Mouse (Mus musculus): ENCODE measurements at regions not wholly inside any gene's neighbourhood (a gene's known extent, or its start where the extent isn't known, plus 50 kb on each side); places are given as distances from the start of the nearest gene placed in this dataset.

DNA sequence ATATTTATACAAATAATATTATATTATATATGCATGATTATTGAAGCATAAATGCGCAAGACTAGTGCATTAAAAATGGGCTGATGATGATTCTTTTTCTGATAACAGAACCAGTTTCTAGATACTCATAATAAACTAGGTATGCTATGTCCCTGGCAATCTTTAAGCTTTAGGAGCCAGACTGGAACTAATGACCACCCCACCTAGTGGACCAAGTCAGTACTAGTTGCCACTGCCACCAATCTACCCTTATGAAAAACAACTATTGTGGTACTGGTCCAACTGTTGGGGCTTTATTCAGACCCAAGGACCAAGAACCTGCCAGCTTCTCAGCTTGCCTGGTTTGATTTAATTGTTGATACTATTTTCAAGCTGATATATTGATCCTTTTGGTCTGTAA, 722.8 kb downstream of the Dach1 start:
- TF ChIP-seq POLR2A (IDR thresholded peaks at IDR 0.05; ENCODE audit: borderline replicate concordance, extremely low read depth, insufficient read depth, insufficient read length, poor library complexity, severe bottlenecking) (no peak), CTCF (IDR thresholded peaks at IDR 0.05; ENCODE audit: borderline replicate concordance, extremely low read depth, insufficient read depth, insufficient read length) (peak; percentile 48; the same call in 1 of the 2 replicates)
